Mouse (Mus musculus): ENCODE measurements around the gene Ly9. TPM values are rescaled to one million over a fixed set of nuclear protein-coding genes. Genes with fewer than 3 reads are reported as not detected.

Ly9 gene
- total RNA-seq, 2 experiments from 2014 or later: not detected

Small RNA genes lying within 50 kb of the gene (microRNA-seq; reads per million reads assigned to microRNA genes)
- gene Mir7683: not detected

Other genes starting within 250 kb of the Ly9 start
- gene Klhdc9, start 246.6 kb downstream of the Ly9 start, total RNA-seq (2021): 10 to 100 TPM in 1 of 2 experiments, 1 to 10 TPM in 1; 7.9 to 10.9 TPM
- gene Nectin4, start 237.3 kb downstream of the Ly9 start, total RNA-seq (2021): 1 to 10 TPM; 2.3 to 3.9 TPM
- gene Arhgap30, start 218.5 kb downstream of the Ly9 start, total RNA-seq (2021): 1 to 10 TPM; 1.7 to 1.8 TPM
- gene Usf1, start 196.1 kb downstream of the Ly9 start, total RNA-seq (2021): 100 to 1,000 TPM; 107 to 113 TPM
- 1 to 10 TPM; 1.1 to 1.9 TPM for gene Tstd1, start 188.5 kb downstream of the Ly9 start, total RNA-seq (2021)
- gene F11r, start 169.9 kb downstream of the Ly9 start, total RNA-seq (2021): 1 to 10 TPM; 4.9 to 5.3 TPM
- gene Alyref2, start 103.9 kb downstream of the Ly9 start, total RNA-seq (2021): 1 to 10 TPM; 4.2 to 5.9 TPM
- gene Itln1, start 72.1 kb downstream of the Ly9 start, total RNA-seq (2021): not detected
- gene Cd244a, start 48.2 kb downstream of the Ly9 start, total RNA-seq (2021): not detected
- gene Slamf7, start 45.6 kb upstream of the Ly9 start, total RNA-seq (2021): not detected
- under 1 TPM; 0.44 to 0.91 TPM for gene Cd48, start 74.6 kb upstream of the Ly9 start, total RNA-seq (2021)
- under 1 TPM; 0.32 TPM for gene Slamf1, start 159.7 kb upstream of the Ly9 start, total RNA-seq (2021)
- gene Cd84, start 232.3 kb upstream of the Ly9 start, total RNA-seq (2021): 1 to 10 TPM; 2.0 to 2.2 TPM

All from left cerebral cortex, postnatal 36 days (tissue).